Mouse (Mus musculus): Measurements from ENCODE around the gene Hnf1b. TPM values are rescaled to one million over a fixed set of nuclear protein-coding genes. Genes with fewer than 3 reads are reported as not detected.

Hnf1b gene
- polyA plus RNA-seq, 1 experiment: 15.2 TPM

GRCm38 (mm10) chr11:83883812-83884211 is 33.9 kb downstream of the Hnf1b start:
- TF ChIP-seq POLR2A (IDR thresholded peaks at IDR 0.05; ENCODE audit: borderline replicate concordance, extremely low read depth, low read depth, low read length): no peak
- no peak for TF ChIP-seq CTCF (IDR thresholded peaks at IDR 0.05; ENCODE audit: insufficient read depth, low read length)
- 0 out of 2 replicates have a peak, but pooled peaks cover 3% of the 10 kb centered on the region for H3K4me1 ChIP-seq (ENCODE audit: control insufficient read depth, insufficient read depth, low read length)
- 66% methylated on average over 9 of the region's 9 CpGs for WGBS
- no peak overlapping the region for H3K4me3 ChIP-seq (replicated peaks; ENCODE audit: extremely low read depth, low read depth, low read length)
- peak; percentile 37 for DNase-seq

GRCm38 (mm10) chr11:83885175-83885574 is 35.3 kb downstream of the Hnf1b start:
- no peak overlapping the region for H3K4me3 ChIP-seq (replicated peaks; ENCODE audit: extremely low read depth, low read depth, low read length)
- WGBS: 73% methylated on average over 8 of the region's 8 CpGs
- H3K4me1 ChIP-seq (ENCODE audit: control insufficient read depth, insufficient read depth, low read length): no peaks in the 10 kb centered on the region
- no peak for TF ChIP-seq POLR2A (IDR thresholded peaks at IDR 0.05; ENCODE audit: borderline replicate concordance, extremely low read depth, low read depth, low read length)
- TF ChIP-seq CTCF (IDR thresholded peaks at IDR 0.05; ENCODE audit: insufficient read depth, low read length): no peak
- DNase-seq: no peak

DNA sequence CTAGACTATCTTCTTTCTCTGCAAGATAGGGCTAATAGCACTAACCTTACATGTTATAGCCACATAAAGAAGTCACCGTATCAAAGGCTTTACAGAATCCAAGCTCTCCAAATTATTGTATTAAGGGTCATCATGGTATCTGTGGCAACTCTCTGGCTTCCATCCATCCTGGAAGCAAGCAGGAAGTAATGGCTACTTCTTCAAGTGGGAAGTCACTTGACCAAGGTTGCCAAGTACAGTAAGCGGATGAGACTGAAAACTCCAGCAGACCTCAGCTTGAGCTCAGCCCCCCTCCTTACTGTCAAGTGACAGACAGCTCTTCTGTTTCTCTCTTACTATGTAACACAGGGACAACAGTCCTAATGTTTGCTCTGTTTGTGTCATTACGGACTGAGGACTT is 36.9 kb downstream of the Hnf1b start:
- Histone ChIP-seq H3K4me3 (replicated peaks; ENCODE audit: extremely low read depth, low read depth, low read length) (no peak overlapping the region), H3K4me1 (ENCODE audit: control insufficient read depth, insufficient read depth, low read length) (no peaks in the 10 kb centered on the region)
- TF ChIP-seq CTCF (IDR thresholded peaks at IDR 0.05; ENCODE audit: insufficient read depth, low read length): no peak
- no peak for TF ChIP-seq POLR2A (IDR thresholded peaks at IDR 0.05; ENCODE audit: borderline replicate concordance, extremely low read depth, low read depth, low read length)
- WGBS: 56% methylated on average over 3 of the region's 3 CpGs
- DNase-seq: no peak

DNA sequence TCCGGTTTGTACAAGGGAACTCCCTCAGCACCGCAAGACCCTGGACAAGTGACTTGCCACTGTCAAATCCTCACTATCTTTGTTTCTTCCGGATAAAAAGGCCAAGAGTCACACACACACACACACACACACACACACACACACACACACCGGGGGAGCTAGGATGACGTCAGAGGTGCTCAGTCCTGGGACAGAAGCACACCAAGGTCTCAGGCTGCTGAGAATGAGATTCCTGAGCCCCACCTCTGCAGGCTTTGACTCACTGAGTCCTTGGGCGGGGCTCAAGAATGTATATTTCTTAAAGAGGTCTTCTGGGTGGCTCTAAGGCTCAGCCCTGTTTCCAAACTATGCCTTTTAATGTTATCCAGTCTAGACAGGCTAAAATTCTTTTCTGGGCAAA is 41.5 kb downstream of the Hnf1b start:
- DNase-seq: no peak
- 37% methylated on average over 6 of the region's 6 CpGs for WGBS
- Histone ChIP-seq H3K4me1 (ENCODE audit: control insufficient read depth, insufficient read depth, low read length) (0 out of 2 replicates have a peak, but pooled peaks cover 2% of the 10 kb centered on the region), H3K4me3 (replicated peaks; ENCODE audit: extremely low read depth, low read depth, low read length) (no peak overlapping the region)
- TF ChIP-seq CTCF (IDR thresholded peaks at IDR 0.05; ENCODE audit: insufficient read depth, low read length) (no peak), POLR2A (IDR thresholded peaks at IDR 0.05; ENCODE audit: borderline replicate concordance, extremely low read depth, low read depth, low read length) (no peak)

GRCm38 (mm10) chr11:83893325-83893724 is 43.5 kb downstream of the Hnf1b start:
- DNase-seq: no peak
- Histone ChIP-seq H3K4me1 (ENCODE audit: control insufficient read depth, insufficient read depth, low read length) (0 out of 2 replicates have a peak, but pooled peaks cover 2% of the 10 kb centered on the region), H3K4me3 (replicated peaks; ENCODE audit: extremely low read depth, low read depth, low read length) (no peak overlapping the region)
- TF ChIP-seq POLR2A (IDR thresholded peaks at IDR 0.05; ENCODE audit: borderline replicate concordance, extremely low read depth, low read depth, low read length) (no peak), CTCF (IDR thresholded peaks at IDR 0.05; ENCODE audit: insufficient read depth, low read length) (no peak)
- 55% methylated on average over 9 of the region's 9 CpGs for WGBS

DNA sequence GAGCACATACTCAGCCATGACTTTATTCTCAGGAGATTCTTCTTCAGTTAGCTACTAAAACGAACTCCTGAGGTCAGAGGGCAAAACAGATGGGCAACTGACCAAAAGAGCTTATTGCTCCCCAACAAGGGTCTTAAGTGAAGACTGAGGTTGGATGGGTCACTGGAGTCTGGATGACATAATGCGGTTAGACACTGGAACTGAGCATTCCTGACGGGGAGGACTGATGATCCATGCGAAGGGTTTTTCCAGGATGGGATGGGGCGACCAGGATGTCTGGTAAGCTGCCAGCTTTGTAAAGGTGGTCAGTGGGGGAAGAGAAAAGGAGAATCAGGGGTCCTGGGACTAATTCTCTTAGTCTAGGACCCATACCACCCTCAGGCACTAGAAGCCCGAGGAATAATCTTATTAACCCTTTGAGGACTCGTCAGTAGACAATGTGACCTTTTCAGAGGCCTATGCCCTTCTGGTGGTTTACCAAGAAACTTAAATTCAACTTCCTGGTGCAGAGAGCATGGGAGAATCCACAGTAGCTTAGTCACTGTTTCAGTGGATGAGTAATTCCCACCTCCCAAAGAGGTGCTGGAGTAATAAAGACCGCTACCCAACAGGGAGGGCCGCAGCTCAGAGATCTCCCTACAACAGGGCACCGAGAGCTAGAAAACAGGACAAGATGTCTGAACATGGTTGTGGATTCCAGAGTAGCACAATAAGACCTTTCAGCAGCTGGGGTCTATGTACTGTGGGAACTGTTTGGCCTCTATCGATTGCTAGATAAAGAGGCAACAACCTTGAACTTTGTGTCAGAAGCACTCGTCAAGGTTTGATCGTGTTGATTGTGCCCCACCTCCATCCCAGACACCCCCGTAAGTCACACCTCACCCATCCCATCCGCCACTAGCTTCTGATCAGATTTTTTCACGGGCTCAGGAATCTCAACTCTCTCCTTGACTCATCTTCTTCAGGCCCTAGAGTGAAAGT is 46.9 kb downstream of the Hnf1b start:
- DNase-seq: no peak
- WGBS: 74% methylated on average over 16 of the region's 16 CpGs
- TF ChIP-seq POLR2A (IDR thresholded peaks at IDR 0.05; ENCODE audit: borderline replicate concordance, extremely low read depth, low read depth, low read length): no peak
- 0 out of 2 replicates have a peak, but pooled peaks cover 2% of the 10 kb centered on the region for H3K4me1 ChIP-seq (ENCODE audit: control insufficient read depth, insufficient read depth, low read length)
- no peak overlapping the region for H3K4me3 ChIP-seq (replicated peaks; ENCODE audit: extremely low read depth, low read depth, low read length)

- Histone ChIP-seq H3K4me1 (ENCODE audit: control insufficient read depth, insufficient read depth, low read length) (0 out of 2 replicates have a peak, but pooled peaks cover 2% of the 10 kb centered on the region), H3K4me3 (replicated peaks; ENCODE audit: extremely low read depth, low read depth, low read length) (no peak overlapping the region)
- TF ChIP-seq CTCF (IDR thresholded peaks at IDR 0.05; ENCODE audit: insufficient read depth, low read length) (no peak), POLR2A (IDR thresholded peaks at IDR 0.05; ENCODE audit: borderline replicate concordance, extremely low read depth, low read depth, low read length) (no peak)
- no peak for DNase-seq
- 57% methylated on average over 7 of the region's 7 CpGs for WGBS
Observed at GRCm38 (mm10) chr11:83897569-83897968, 47.7 kb downstream of the Hnf1b start.

GRCm38 (mm10) chr11:83902812-83903211 is 52.9 kb downstream of the Hnf1b start:
- Histone ChIP-seq H3K4me1 (ENCODE audit: control insufficient read depth, insufficient read depth, low read length) (no peaks in the 10 kb centered on the region), H3K4me3 (replicated peaks; ENCODE audit: extremely low read depth, low read depth, low read length) (no peak overlapping the region)
- 59% methylated on average over 3 of the region's 3 CpGs for WGBS
- TF ChIP-seq POLR2A (IDR thresholded peaks at IDR 0.05; ENCODE audit: borderline replicate concordance, extremely low read depth, low read depth, low read length): no peak
- no peak for TF ChIP-seq CTCF (IDR thresholded peaks at IDR 0.05; ENCODE audit: insufficient read depth, low read length)
- no peak for DNase-seq

DNA sequence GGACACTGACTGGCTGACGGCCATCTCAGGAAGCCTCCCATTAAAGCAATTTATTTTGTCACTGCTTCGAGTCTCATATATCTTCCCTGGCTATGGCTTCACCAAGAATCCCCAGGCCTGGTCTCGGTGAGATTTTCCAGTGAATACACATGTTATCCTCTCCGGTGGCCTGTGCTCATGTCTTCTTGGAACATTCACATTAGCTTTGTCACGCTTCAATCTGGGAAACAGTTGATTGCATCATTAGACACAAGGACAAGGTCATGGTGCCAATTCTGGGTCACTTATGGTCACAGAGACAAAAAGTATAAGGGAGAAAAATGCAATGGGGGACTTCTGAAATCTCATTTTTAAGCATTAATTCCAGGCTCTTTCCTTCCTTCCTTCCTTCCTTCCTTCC is 55.9 kb downstream of the Hnf1b start:
- no peaks in the 10 kb centered on the region for H3K4me1 ChIP-seq (ENCODE audit: control insufficient read depth, insufficient read depth, low read length)
- TF ChIP-seq CTCF (IDR thresholded peaks at IDR 0.05; ENCODE audit: insufficient read depth, low read length) (no peak), POLR2A (IDR thresholded peaks at IDR 0.05; ENCODE audit: borderline replicate concordance, extremely low read depth, low read depth, low read length) (no peak)
- no peak for DNase-seq
- 47% methylated on average over 5 of the region's 5 CpGs for WGBS
- H3K4me3 ChIP-seq (replicated peaks; ENCODE audit: extremely low read depth, low read depth, low read length): no peak overlapping the region

- WGBS: 31% methylated on average over 7 of the region's 7 CpGs
- TF ChIP-seq POLR2A (IDR thresholded peaks at IDR 0.05; ENCODE audit: borderline replicate concordance, extremely low read depth, low read depth, low read length) (no peak), CTCF (IDR thresholded peaks at IDR 0.05; ENCODE audit: insufficient read depth, low read length) (no peak)
- no peaks in the 10 kb centered on the region for H3K4me1 ChIP-seq (ENCODE audit: control insufficient read depth, insufficient read depth, low read length)
- no peak overlapping the region for H3K4me3 ChIP-seq (replicated peaks; ENCODE audit: extremely low read depth, low read depth, low read length)
- no peak for DNase-seq
Observed at GRCm38 (mm10) chr11:83908376-83908775, 58.5 kb downstream of the Hnf1b start.

Data from lung, adult 2 months (tissue).